Mouse (Mus musculus): ENCODE data around the gene D230025D16Rik.

The D230025D16Rik gene

GRCm38 (mm10) chr8:105237442-105238142 lies 12.6 kb downstream of the D230025D16Rik start:
- no peak for DNase-seq (ENCODE audit: low spot score)

GRCm38 (mm10) chr8:105241016-105241415 lies 16.1 kb downstream of the D230025D16Rik start:
- no peak for DNase-seq (ENCODE audit: low spot score)

GRCm38 (mm10) chr8:105251954-105252353 lies 27.0 kb downstream of the D230025D16Rik start:
- DNase-seq (ENCODE audit: low spot score), result no peak

GRCm38 (mm10) chr8:105252680-105253537 lies 28.0 kb downstream of the D230025D16Rik start:
- DNase-seq (ENCODE audit: low spot score), result no peak

GRCm38 (mm10) chr8:105253766-105254151 lies 28.8 kb downstream of the D230025D16Rik start:
- no peak for DNase-seq (ENCODE audit: low spot score)

- peak; percentile 85 for DNase-seq (ENCODE audit: low spot score)
These were observed 29.4 kb downstream of the D230025D16Rik start for GRCm38 (mm10) chr8:105254152-105254965.

DNA sequence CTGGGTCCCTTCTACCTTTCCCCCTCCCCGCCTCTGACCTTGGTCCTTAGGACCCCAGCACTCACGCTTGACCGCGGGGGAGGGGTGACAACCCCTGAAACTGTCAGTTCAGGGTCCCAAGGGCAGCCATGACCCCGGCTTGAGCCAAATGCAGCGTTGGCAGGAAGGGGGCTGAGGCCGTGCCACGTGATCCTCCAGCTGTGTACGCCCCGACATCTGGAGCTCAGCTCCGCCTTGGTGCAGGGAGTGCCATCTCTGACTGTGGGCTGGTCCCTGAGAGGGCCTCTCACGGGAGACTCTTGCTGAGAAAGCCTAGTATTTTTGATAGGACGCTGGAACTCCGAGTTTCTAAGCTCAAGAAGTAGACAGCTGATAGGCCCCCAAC lies 30.0 kb downstream of the D230025D16Rik start, which contains the start of gene B3gnt9:
TSS of gene B3gnt9 (minus strand) at position 188 of the 385 bp plus-strand sequence.
- DNase-seq (ENCODE audit: low spot score), result peak; percentile 61

DNA sequence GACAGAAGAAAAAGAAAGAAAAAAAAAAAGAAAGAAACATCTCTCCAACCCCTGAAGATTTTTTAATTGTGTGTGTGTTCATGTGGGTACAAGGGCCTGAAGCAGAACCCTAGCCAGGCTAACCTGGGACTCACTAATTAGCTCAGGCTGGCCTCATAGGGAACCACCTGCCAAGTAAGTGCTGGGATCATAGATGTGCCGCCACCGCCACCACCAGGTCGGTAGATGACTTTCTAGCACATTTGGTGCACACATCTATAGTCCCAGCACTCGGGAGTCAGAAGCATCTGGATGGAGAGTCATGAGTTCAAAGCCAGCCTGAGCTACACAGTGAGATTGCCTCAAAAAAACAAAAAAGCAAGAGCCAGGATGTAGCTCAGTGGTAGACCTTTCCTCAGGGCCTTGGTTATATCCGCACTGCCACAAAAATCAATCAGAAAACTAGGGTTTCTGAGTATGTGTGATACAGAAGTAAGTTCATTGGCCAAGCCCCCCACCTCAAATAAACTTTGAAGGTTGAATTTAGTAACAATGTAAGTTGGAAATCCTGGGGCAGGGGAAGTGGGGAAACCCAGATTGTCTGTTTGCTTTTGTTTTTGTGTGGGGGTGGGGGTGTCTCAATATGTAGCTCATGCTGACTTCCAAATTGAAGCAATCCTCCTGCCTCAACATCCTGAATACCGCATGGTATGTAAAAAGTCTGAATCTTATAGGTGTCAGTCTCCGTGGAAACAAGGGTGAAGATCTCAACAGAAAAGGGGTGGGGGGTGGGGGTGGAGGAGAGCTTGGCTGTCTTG lies 32.6 kb downstream of the D230025D16Rik start:
- DNase-seq (ENCODE audit: low spot score), result no peak

DNA sequence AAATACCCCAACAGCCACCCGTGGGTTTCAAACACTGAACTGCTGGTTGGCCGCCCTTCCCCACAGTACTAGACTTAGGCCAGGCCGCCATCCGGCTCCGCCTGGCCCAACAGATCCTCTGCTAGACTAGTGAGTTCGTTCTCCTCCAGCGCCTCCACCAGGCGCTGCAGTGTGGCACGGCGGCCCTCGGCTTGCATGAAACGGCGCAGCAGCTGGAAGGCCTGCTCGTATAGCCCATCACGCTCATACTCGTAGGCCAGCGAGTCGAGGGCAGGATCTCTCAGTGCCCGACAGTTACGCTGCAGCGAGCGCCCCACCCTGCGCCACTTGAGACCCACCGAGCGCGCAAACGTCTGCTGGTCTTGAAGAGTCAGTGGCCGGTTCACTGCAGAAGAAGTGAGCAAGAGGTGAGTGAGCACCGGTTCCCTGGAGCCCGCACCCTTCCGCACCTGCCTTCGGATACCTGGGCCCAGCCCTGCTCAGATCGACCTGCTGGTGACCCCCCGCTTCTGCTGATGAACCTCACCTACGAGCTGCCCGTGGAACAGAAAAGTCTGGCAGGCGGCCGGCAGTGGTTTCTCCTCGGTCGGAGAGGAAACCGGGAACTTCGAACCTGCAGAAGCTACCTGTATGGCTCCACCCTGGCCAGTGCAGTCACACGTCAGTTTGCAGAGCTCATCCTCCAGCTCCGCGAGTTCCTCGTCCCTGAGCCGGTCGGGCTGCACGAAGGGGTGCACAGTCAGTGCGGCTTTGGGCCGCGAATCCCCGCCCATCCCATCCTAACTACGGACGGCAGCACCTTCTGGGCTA lies 34.2 kb downstream of the D230025D16Rik start:
- DNase-seq (ENCODE audit: low spot score), result no peak

DNA sequence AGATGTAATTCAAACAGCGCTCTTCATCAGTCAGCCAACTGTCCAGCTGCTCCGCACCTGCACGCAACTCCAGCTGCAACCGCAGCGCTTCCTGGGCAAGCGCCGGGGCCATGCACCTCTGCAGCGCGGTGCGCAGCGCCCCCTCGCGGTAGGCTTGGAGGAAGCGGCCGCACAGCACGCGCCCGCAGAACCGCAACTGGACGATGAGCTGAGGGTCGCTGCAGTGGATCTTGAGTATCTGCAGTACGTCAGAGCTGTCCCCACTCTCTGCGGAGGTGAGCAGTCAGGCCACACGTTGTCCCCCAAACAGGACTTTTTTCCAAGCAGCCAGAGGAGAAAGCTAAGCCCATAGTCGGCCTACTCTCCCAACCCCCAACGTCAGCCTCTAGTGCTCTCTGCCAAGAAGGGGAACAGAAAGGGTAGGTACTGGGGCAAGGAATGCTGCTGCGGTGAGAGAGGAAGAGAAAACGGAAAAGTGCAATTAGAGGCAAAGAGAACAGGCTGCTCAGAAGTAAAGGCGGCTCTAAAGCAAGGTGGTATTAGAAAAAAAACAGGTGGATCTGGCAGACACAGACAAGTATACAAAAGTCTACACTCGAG lies 34.9 kb downstream of the D230025D16Rik start:
- DNase-seq (ENCODE audit: low spot score), result peak; percentile 57

DNA sequence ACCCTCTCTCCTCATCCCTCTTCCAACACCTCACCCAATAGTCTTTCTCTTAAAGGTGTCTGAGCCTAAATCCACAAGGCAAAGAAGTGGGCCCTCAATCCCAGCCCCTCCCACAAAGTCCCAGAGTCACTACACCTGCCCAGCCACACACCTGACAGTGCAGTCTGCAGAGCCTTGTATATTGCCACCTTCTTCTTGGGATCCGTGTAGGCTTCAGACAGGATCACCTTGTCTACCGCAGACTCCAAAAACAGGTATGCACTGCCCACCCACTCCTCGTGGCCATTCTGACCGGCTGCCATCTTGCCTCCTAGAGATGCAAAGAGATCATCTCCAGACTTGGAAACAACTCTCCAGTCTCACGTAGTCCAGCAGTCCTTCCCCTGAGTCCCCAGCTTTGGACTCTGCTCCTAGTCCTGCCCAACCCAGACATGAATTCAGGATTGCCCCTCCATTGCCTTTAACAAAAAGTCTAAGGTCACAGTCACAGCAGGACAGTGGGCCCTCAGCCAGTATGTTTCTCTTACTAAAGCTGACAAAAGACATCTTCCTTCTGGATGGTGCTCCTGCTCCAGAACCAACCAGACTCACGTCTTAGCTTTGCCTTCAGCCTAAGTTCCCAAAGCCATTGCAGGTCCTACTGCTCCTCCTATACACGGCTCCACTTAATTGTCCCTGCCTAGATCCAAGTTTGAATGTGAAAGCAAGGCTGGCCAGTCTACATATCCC lies 35.6 kb downstream of the D230025D16Rik start:
- no peak for DNase-seq (ENCODE audit: low spot score)

GRCm38 (mm10) chr8:105261326-105261980 lies 36.5 kb downstream of the D230025D16Rik start:
- no peak for DNase-seq (ENCODE audit: low spot score)

- no peak for DNase-seq (ENCODE audit: low spot score)
These were observed 38.4 kb downstream of the D230025D16Rik start for GRCm38 (mm10) chr8:105263244-105263912.

DNA sequence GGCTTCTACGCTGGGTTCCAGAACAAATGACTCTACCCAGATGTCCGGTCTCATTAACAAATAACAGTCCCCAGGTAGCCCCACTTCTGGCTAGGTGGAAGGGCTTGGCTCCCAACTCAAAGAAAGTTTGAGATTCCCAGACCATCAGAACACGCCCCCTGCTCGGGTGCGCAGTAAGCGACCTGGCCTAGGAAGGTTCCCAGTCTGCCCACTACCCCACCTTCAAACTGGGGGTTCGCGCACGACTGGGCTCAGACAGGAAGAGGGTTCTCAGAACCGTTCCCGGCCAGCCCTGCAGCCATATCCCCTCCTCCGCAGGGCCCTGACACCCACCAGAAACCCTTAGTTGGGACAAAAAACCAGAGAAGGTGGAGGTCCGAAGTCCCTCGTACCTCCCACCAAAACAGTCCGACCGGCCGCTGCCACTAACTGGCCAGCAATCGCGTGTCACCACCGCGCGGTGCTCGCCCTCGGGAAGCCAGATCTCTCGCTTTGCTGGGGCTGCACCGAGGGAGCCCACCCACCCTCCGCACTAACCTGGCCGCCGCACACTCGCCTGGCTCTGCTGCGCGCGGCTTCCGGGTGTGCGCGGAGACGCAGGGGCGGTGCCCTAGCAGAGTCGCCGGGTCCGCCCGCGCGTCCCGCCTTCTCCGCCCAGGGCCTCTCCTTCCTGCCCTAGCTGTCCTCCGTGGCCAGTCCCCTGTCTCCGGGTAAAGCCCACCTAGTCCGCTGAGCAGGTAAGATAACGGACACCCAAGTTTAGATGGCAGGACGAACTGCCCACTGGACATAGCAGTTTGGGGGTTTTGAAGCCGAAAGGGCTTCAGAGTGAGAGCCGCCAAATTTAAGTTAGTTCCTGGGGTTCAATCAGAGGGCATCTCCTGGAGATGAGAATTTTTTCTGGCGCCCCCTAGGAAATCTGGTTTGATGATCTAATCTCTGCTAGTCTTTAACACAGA lies 39.4 kb downstream of the D230025D16Rik start, which contains the start of the genes Tradd and Fbxl8:
TSS of gene Tradd (minus strand) at position 586 of the 959 bp plus-strand sequence.
TSS of gene Fbxl8 (plus strand) at position 625 of the 959 bp plus-strand sequence.
- peak; percentile 70 for DNase-seq (ENCODE audit: low spot score)

GRCm38 (mm10) chr8:105265128-105265527 lies 40.2 kb downstream of the D230025D16Rik start:
- DNase-seq (ENCODE audit: low spot score), result peak; percentile 76

DNA sequence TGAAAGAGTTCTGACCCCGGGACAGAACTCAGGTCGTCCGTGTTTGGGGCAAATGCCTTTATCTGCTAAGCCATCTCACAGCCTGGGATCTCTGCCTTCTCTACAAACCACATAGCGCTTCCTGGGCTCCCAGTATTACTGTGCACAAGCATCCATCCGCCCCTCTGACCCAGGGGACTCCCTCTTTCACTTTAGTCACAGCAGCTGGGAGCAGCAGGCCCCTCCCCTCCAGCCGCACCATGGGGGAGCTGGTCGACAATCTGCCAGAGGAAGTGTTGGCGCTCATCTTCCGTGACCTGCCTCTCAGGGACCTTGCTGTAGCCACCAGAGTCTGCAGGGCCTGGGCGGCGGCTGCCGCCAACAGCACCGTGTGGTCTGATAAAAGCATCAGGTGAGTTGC lies 41.8 kb downstream of the D230025D16Rik start:
- DNase-seq (ENCODE audit: low spot score), result peak; percentile 12

Data from T-cell, adult 2 months (primary cell).